Mouse (Mus musculus) thymus, postnatal 0 days (tissue): ENCODE data around the gene Atp5s. TPM values are rescaled to one million over a fixed set of nuclear protein-coding genes. Genes with fewer than 3 reads are reported as not detected.

Experiments
- DNase-seq: peaks from one replicate; pipeline ENCODE4 v3.0.0-alpha.2; 2015; ENCODE audit warnings: low spot score
- microRNA counts: library from miRNA; unstranded; fragments of <30 nt; microRNA quantifications from one replicate; lab custom pipeline; 2015
- microRNA-seq: library from miRNA; unstranded; fragments of <30 nt; microRNA quantifications from one replicate; pipeline ENCODE4, GENCODE M21; 2016; ENCODE audit warnings: borderline number of aligned reads
- polyA plus RNA-seq: library from polyadenylated mRNA; unstranded; fragments of >200 nt; fragmentation: Nextera tagmentation; extraction: Ambion mirVana; gene quantifications from 2 replicates; pipeline ENCODE4 v1.2.1, GENCODE M21; 2015

The Atp5s gene
- polyA plus RNA-seq, 1 experiment from 2014 or later = 19.1 TPM

- DNase-seq = no peak
Observed at GRCm38 (mm10) chr12:69777341-69777730, 52.6 kb downstream of the Atp5s start.

GRCm38 (mm10) chr12:69777957-69778356, 53.2 kb downstream of the Atp5s start:
- no peak for DNase-seq

- no peak for DNase-seq
Observed at GRCm38 (mm10) chr12:69781480-69781879, 56.7 kb downstream of the Atp5s start.

DNA sequence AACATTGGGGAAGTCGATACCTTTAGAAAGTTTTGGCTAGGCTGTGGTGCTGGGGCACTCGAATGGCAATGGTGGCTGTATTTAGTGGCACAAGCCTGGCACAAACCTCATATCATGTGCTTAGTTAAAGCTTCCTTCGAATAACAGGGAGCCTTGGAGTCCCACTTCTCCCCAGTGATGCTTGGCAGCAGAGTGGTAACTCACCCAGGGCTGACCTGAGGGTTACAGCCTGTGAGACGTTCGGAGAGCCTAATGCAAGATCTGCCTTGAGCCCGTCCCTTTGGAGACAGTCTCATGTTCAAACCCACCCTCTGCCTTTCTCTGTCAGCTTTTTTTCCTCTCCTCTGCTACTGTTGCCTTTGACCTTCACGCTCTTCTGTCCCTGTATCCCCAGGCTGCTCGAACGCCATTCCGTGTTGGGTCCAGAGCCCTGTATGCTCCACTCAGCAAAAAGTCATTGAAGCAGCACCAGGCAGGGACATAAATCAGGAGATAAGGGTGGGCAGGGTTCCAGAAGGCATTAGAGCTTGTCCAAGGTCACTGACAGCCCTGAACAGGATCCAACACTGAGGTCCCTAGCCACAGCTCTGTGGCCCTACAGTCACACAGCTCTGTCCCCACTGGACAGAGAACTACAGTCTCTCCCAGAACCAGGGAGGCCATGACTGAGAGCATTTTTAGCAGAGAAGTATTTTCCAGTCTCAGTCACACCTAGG, 57.3 kb downstream of the Atp5s start:
- no peak for DNase-seq

DNA sequence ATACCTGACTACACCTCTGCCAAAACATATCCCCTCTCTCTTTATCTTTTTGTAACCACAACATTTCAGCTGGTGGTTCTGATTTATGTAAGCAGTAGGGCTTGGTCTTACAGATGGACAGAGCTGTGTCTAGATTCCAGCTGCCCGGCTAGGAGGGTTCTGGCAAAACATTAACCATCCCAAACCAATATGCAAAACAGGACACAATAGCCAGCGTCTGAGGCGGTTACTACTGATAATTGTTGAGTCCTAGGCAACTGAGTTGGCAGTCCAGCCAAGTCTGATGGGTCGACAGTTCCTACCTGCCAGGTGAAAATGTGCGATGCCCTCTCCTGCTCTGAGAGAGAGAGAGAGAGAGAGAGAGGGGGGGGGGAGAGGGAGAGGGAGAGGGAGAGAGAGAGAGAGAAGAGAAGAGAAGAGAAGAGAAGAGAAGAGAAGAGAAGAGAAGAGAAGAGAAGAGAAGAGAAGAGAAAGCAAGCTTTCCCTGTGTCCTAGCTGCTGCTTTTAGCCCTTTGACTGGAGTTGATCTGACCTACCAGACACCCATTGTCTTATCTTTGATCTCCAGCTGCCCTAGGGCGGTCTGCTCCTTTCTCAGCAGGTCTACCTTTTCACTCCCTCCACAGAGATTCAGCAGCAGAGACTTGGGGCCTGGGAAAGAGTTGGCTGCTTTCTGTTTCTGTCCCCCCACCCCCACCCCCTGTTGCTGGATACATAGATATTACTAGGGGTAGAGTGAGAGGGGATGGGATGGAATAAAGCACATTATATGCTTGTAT, 58.7 kb downstream of the Atp5s start:
- DNase-seq = no peak

GRCm38 (mm10) chr12:69785471-69785870, 60.7 kb downstream of the Atp5s start:
- DNase-seq = no peak

GRCm38 (mm10) chr12:69788380-69788779, 63.6 kb downstream of the Atp5s start:
- peak; percentile 28 for DNase-seq

GRCm38 (mm10) chr12:69789766-69790529, 65.2 kb downstream of the Atp5s start:
- peak; percentile 27 for DNase-seq

GRCm38 (mm10) chr12:69790530-69791505, 66.1 kb downstream of the Atp5s start, which contains the start of gene Cdkl1:
Cdkl1 (minus strand) TSS chr12:69791267.
- peak; percentile 54 for DNase-seq

MicroRNAs encoded within 50 kb of the gene (microRNA counts, 519-probe panel; counts per million panel counts)
- microRNA mmu-miR-681 (lab: Ali Mortazavi, UCI) = 473 counts per million, percentile 71 among the panel's probes with 10 or more counts

Small RNA genes within 50 kb of the gene (microRNA-seq; reads per million reads assigned to microRNA genes)
- not detected for gene Mir681

Other genes starting within 250 kb of the Atp5s start
- 29.6 and 29.9 TPM in 2 replicates for gene Vcpkmt, start 141.9 kb upstream of the Atp5s start, polyA plus RNA-seq
- 5.9 and 6.9 TPM in 2 replicates for gene Sos2, start 43.1 kb upstream of the Atp5s start, polyA plus RNA-seq
- 7.1 and 9.0 TPM in 2 replicates for gene L2hgdh, start 77 bp upstream of the Atp5s start, polyA plus RNA-seq
- gene Cdkl1, start 66.3 kb downstream of the Atp5s start, polyA plus RNA-seq = 4.2 and 7.8 TPM in 2 replicates
- gene Atl1, start 167.7 kb downstream of the Atp5s start, polyA plus RNA-seq = 1.8 and 1.9 TPM in 2 replicates
- gene Map4k5, start 168.2 kb downstream of the Atp5s start, polyA plus RNA-seq = 11.9 and 15.3 TPM in 2 replicates